16 mouse cellular contexts compared by ENCODE assay signal in the genomic region with DNA sequence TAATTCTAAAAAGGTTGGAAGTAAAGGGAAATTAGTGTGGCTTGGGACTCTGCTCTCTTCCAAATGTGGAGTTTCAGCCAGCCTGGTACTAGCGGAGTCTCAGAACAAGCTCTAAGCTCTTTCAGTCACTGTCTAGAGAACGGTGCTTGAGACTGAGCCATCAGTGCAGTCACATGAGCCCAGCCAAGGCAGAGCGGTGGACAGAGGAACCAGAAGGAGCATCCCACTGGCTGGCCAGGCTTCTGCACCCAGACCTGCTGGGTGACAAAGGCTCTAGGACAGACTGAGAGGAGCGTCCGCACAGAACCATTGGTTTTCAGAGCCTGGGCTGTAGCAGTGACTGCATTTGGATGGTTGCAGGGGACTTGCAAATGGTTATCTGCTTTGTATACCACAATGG.
DNase-seq lines count a peak whose midpoint lies in the region; ATAC-seq and TF ChIP-seq lines count a peak whose summit lies in the region.
"Had no signal": no experiment of that assay in that cellular context is flagged by ENCODE, and none has a peak within 500 bp of the region (broad histone marks: within the 10 kb centered on the region; RNA-seq: fewer than 3 reads in every experiment).

No protein-coding gene starts in this region.

- peaks cover 58% of the 10 kb centered on the region for H3K36me3 ChIP-seq in kidney, postnatal 0 days (ENCODE audit: insufficient read depth, low read length)
- peaks cover 65% of the 10 kb centered on the region for H3K36me3 ChIP-seq in embryonic facial prominence, embryonic 15.5 days

- H3K9ac ChIP-seq in kidney, postnatal 0 days (ENCODE audit: low read depth, low read length): no peak overlapping the region
- H3K9ac ChIP-seq in embryonic facial prominence, embryonic 15.5 days: no peak overlapping the region
- H3K9ac ChIP-seq: hindbrain, embryonic 15.5 days; liver, embryonic 15.5 days; midbrain, embryonic 12.5 days; neural tube, embryonic 12.5 days had no signal

- H3K9me3 ChIP-seq in kidney, postnatal 0 days (replicated peaks; ENCODE audit: low read length): no peaks in the 10 kb centered on the region
- H3K9me3 ChIP-seq in embryonic facial prominence, embryonic 15.5 days (replicated peaks): no peaks in the 10 kb centered on the region
- H3K9me3 ChIP-seq: hindbrain, embryonic 15.5 days; liver, embryonic 15.5 days; midbrain, embryonic 12.5 days; neural tube, embryonic 12.5 days had no signal

- H3K27me3 ChIP-seq in kidney, postnatal 0 days (ENCODE audit: insufficient read depth, low read length): no peaks in the 10 kb centered on the region
- H3K27me3 ChIP-seq in embryonic facial prominence, embryonic 15.5 days: no peaks in the 10 kb centered on the region
- H3K27me3 ChIP-seq: hindbrain, embryonic 15.5 days; liver, embryonic 15.5 days; neural tube, embryonic 12.5 days; Patski had no signal

- DNase-seq in cerebellum, adult 9-10 months: peak; percentile 72
- no peak for DNase-seq in cerebellum, adult 8-10 months
- DNase-seq in kidney, postnatal 0 days (ENCODE audit: low spot score): no peak
- no peak for DNase-seq in kidney, adult 18-20 months
- no peak for DNase-seq in heart, adult 11 months
- DNase-seq in urinary bladder, postnatal 10 days (ENCODE audit: low spot score): no peak
- DNase-seq: heart, adult 2 months; kidney, postnatal 14 days; thymus, adult 2 months had no signal

- ATAC-seq in kidney, postnatal 0 days (replicated peaks; ENCODE audit: low FRiP score, low read depth): no peak
- no peak for ATAC-seq in embryonic facial prominence, embryonic 15.5 days (ENCODE audit: insufficient number of reproducible peaks, low FRiP score, low TSS enrichment, low read depth)
- ATAC-seq: Patski had no signal

- peaks cover 26% of the 10 kb centered on the region; the same call in 1 of the 2 replicates for H3K4me1 ChIP-seq in kidney, postnatal 0 days (replicated peaks; ENCODE audit: insufficient read depth, low read length)
- H3K4me1 ChIP-seq in brown adipose tissue, adult 24 weeks (ENCODE audit: control insufficient read depth, insufficient read depth, insufficient read length, low read length): peaks cover 21% of the 10 kb centered on the region
- H3K4me1 ChIP-seq in embryonic facial prominence, embryonic 15.5 days: peaks cover 7% of the 10 kb centered on the region; the same call in 1 of the 2 replicates
- H3K4me1 ChIP-seq: liver, embryonic 15.5 days had no signal

- TF ChIP-seq CTCF in kidney, postnatal 0 days (IDR thresholded peaks at IDR 0.05; ENCODE audit: low read depth): no peak

- peak overlapping the region; percentile 55; the same call in 1 of the 2 replicates for H3K27ac ChIP-seq in kidney, postnatal 0 days
- H3K27ac ChIP-seq in brown adipose tissue, adult 24 weeks (replicated peaks; ENCODE audit: low read depth, low read length): peak overlapping the region; percentile 21
- 0 out of 2 replicates have a peak overlapping the region, but pooled peaks have one; percentile 23 for H3K27ac ChIP-seq in embryonic facial prominence, embryonic 15.5 days (replicated peaks)
- H3K27ac ChIP-seq: heart, adult 2 months; hindbrain, embryonic 15.5 days; liver, embryonic 15.5 days; midbrain, embryonic 12.5 days; neural tube, embryonic 12.5 days had no signal

- no peak overlapping the region for H3K4me2 ChIP-seq in kidney, postnatal 0 days (ENCODE audit: low read length)
- no peak overlapping the region for H3K4me2 ChIP-seq in embryonic facial prominence, embryonic 15.5 days (replicated peaks)
- H3K4me2 ChIP-seq: hindbrain, embryonic 15.5 days; liver, embryonic 15.5 days; midbrain, embryonic 12.5 days; neural tube, embryonic 12.5 days had no signal

- no peak overlapping the region for H3K4me3 ChIP-seq in kidney, postnatal 0 days (replicated peaks; ENCODE audit: low read depth, low read length)
- H3K4me3 ChIP-seq in brown adipose tissue, adult 24 weeks (ENCODE audit: insufficient read depth, low read depth, low read length): no peak overlapping the region
- no peak overlapping the region for H3K4me3 ChIP-seq in embryonic facial prominence, embryonic 15.5 days (replicated peaks)
- H3K4me3 ChIP-seq: heart, adult 2 months; hindbrain, embryonic 15.5 days; liver, embryonic 15.5 days; midbrain, embryonic 12.5 days; neural tube, embryonic 12.5 days had no signal

- WGBS in kidney, postnatal 0 days: 81% methylated on average over 5 of the region's 5 CpGs
- 86% methylated on average over 5 of the region's 5 CpGs for WGBS in embryonic facial prominence, embryonic 15.5 days
